Mouse (Mus musculus) neural tube, embryonic 14.5 days (tissue): Measurements from ENCODE around the gene Sema6b. TPM values are rescaled to one million over a fixed set of nuclear protein-coding genes. Genes with fewer than 3 reads are reported as not detected.

ENCODE experiments used
- ATAC-seq: fragments of 200-750 bp; cut with Nextera tagmentation; 2 replicates; pipeline ENCODE4 v1.8.0; 2017; ENCODE audit warnings: low read depth, mild to moderate bottlenecking, moderate TSS enrichment, moderate library complexity
- H3K27ac ChIP-seq: fragments of 300-500 bp; sonication (generic); 2 replicates; pipeline ENCODE4 v1.5.1; 2014; ENCODE audit warnings: low read depth, mild to moderate bottlenecking, control low read depth, low read length, moderate library complexity, mixed read lengths
- H3K27me3 ChIP-seq: fragments of 300-500 bp; sonication (generic); 2 replicates; pipeline ENCODE4 v1.6.1; 2014; ENCODE audit warnings: low read length; ENCODE audit not compliant: control insufficient read depth, insufficient read depth
- H3K36me3 ChIP-seq: fragments of 300-500 bp; sonication (generic); 2 replicates; pipeline ENCODE4 v1.6.1; 2014; ENCODE audit warnings: low read length, mixed read lengths; ENCODE audit not compliant: control insufficient read depth, insufficient read depth
- H3K4me1 ChIP-seq: fragments of 300-500 bp; sonication (generic); 2 replicates; pipeline ENCODE4 v1.6.1; 2014; ENCODE audit warnings: low read length; ENCODE audit not compliant: control insufficient read depth, insufficient read depth
- H3K4me2 ChIP-seq: fragments of 300-500 bp; sonication (generic); 2 replicates; pipeline ENCODE4 v1.6.1; 2014; ENCODE audit warnings: mild to moderate bottlenecking, low read depth, low read length, control low read depth
- H3K4me3 ChIP-seq: fragments of 300-500 bp; sonication (generic); 2 replicates; pipeline ENCODE4 v1.5.1; 2014; ENCODE audit warnings: low read depth, low read length, control low read depth, mixed read lengths
- H3K9ac ChIP-seq: fragments of 300-500 bp; sonication (generic); replicated peaks from 2 replicates; pipeline ENCODE4 v1.6.1; 2014; ENCODE audit warnings: low read depth, mild to moderate bottlenecking, control low read depth, low read length, mixed read lengths
- H3K9me3 ChIP-seq: fragments of 300-500 bp; sonication (generic); 2 replicates; pipeline ENCODE4 v1.6.1; 2016; ENCODE audit warnings: low read length; ENCODE audit not compliant: control insufficient read depth
- WGBS: fragments of 180-500 bp; shearing (Covaris S2); extraction: QIAGEN DNeasy Blood & Tissue Kit; methylation state at CpG from one replicate; pipeline ENCODE4 v1.1.7; 2014; 5-methylcytosine and 5-hydroxymethylcytosine counted together
- polyA plus RNA-seq: library from polyadenylated mRNA; unstranded; fragments of >200 nt; fragmentation: Nextera tagmentation; extraction: Ambion mirVana; gene quantifications from 2 replicates; pipeline ENCODE4 v1.2.1, GENCODE M21; 2014

Gene Sema6b
- polyA plus RNA-seq, 1 experiment from 2014 or later: 13.8 TPM

DNA sequence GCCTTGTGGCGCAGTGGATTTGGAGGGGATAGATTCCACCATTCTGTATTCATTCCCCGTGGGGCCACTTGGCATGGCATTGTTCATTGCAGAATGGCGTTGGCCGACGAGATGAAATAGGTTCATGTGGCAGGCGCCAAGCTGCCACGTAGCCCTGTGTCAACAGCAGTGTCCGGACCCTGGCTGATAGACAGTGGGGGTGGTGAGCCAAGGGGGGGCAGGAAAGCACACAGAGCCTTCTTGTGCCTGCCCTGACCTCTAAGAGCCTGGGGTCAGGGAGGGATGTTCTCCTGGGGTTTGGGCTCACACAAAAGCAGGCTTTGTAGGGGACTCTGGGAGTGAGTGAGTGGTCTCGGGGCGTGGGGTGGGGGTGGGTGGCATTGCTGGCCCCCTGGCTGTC lies 30.5 kb upstream of the Sema6b start:
- Histone ChIP-seq H3K9me3 (no peaks in the 10 kb centered on the region), H3K27me3 (no peaks in the 10 kb centered on the region), H3K9ac (no peak overlapping the region), H3K4me3 (no peak overlapping the region), H3K27ac (no peak overlapping the region; the same call in 1 of the 2 replicates), H3K4me2 (no peak overlapping the region), H3K36me3 (peaks cover 4% of the 10 kb centered on the region; the same call in 1 of the 2 replicates), H3K4me1 (no peaks in the 10 kb centered on the region)
- peak; percentile 29; the same call in 1 of the 2 replicates for ATAC-seq
- WGBS: 13% methylated on average over 10 of the region's 10 CpGs

- H3K27ac ChIP-seq: no peak overlapping the region
- no peak overlapping the region for H3K4me3 ChIP-seq
- no peaks in the 10 kb centered on the region for H3K9me3 ChIP-seq
- no peaks in the 10 kb centered on the region for H3K36me3 ChIP-seq
- no peak overlapping the region for H3K9ac ChIP-seq
- no peaks in the 10 kb centered on the region for H3K4me1 ChIP-seq
- no peaks in the 10 kb centered on the region for H3K27me3 ChIP-seq
- H3K4me2 ChIP-seq: no peak overlapping the region
- ATAC-seq: no peak
- 66% methylated on average over 6 of the region's 6 CpGs for WGBS
Observed at GRCm38 (mm10) chr17:56169830-56170229, 29.7 kb upstream of the Sema6b start.

GRCm38 (mm10) chr17:56165671-56166070 lies 25.5 kb upstream of the Sema6b start:
- Histone ChIP-seq H3K4me3 (no peak overlapping the region), H3K36me3 (no peaks in the 10 kb centered on the region), H3K9ac (no peak overlapping the region), H3K27me3 (no peaks in the 10 kb centered on the region), H3K4me1 (peaks cover 10% of the 10 kb centered on the region), H3K4me2 (no peak overlapping the region), H3K27ac (0 out of 2 replicates have a peak overlapping the region, but pooled peaks have one; percentile 10), H3K9me3 (no peaks in the 10 kb centered on the region)
- WGBS: 18% methylated on average over 11 of the region's 11 CpGs
- ATAC-seq: no peak

DNA sequence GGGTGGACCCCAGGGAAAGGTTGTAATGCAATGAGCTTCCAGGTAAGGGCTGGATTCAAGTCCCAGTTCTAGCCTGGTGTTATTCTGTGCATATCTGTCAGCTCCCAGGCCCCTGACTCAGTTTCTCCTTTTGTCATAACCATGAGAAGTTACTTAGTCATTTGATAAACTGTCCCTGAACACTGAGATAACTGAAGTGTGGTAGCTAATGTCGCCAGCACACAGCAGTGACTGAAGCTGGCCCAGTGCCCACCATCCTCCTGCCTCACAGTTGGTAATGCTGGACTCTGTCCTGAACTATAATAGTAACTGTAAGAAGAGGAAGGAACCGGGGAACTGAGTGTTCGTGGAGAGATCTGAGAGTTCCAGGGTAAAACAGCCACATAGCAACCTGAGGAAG lies 24.4 kb upstream of the Sema6b start:
- no peak overlapping the region for H3K4me2 ChIP-seq
- no peak for ATAC-seq
- 81% methylated on average over 3 of the region's 3 CpGs for WGBS

DNA sequence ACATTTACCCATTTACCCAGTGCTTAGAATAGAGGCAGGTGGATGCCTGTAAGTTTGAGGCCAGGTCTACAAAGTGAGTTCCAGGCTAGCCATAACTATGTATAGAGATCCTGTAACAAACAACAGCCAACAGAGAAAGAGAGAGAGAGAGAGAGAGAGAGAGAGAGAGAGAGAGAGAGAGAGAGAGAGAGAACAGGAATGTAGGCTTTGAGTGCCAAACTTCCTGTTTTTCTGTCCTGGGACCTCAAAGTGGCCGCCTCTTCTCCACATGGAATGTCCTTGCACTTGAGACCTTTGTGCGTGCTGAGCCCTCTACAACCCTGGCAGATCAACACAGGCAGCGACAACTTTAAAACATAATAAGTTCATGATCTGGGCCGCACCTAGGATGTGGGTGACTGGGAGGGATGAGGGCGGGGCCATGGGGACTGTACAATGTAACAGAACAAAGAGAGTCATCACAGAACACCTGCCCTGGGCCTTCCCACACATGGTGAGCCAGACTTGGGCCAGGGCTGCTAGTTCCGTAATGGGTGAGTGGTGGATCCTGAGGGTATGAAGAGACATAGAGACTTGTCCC lies 23.5 kb upstream of the Sema6b start:
- no peak overlapping the region for H3K4me2 ChIP-seq
- H3K27me3 ChIP-seq: no peaks in the 10 kb centered on the region
- no peaks in the 10 kb centered on the region for H3K9me3 ChIP-seq
- no peak overlapping the region for H3K9ac ChIP-seq
- H3K27ac ChIP-seq: no peak overlapping the region
- H3K4me3 ChIP-seq: no peak overlapping the region
- ATAC-seq: no peak
- no peaks in the 10 kb centered on the region for H3K36me3 ChIP-seq
- H3K4me1 ChIP-seq: peaks cover 10% of the 10 kb centered on the region
- 83% methylated on average over 6 of the region's 6 CpGs for WGBS

More for the DNA sequence above, 24.4 kb upstream of the Sema6b start:
- Histone ChIP-seq H3K36me3 (no peaks in the 10 kb centered on the region), H3K27me3 (no peaks in the 10 kb centered on the region), H3K9ac (no peak overlapping the region), H3K4me3 (no peak overlapping the region), H3K27ac (no peak overlapping the region), H3K9me3 (no peaks in the 10 kb centered on the region), H3K4me1 (peaks cover 10% of the 10 kb centered on the region)

- Histone ChIP-seq H3K27me3 (peaks cover 3% of the 10 kb centered on the region; the same call in 1 of the 2 replicates), H3K27ac (0 out of 2 replicates have a peak within 1 kb of the TSS, but pooled peaks have one; percentile 39), H3K4me2 (peak within 1 kb of the TSS; percentile 68), H3K36me3 (no peaks in the 10 kb centered on the region), H3K9ac (peak within 1 kb of the TSS; percentile 56), H3K4me1 (peaks cover 10% of the 10 kb centered on the region), H3K4me3 (peak within 1 kb of the TSS; percentile 40), H3K9me3 (no peaks in the 10 kb centered on the region)
- peak; percentile 97 for ATAC-seq
- 1% methylated on average over 30 of the region's 30 CpGs for WGBS
Observed at GRCm38 (mm10) chr17:56162231-56162774, 22.2 kb upstream of the Sema6b start, which contains the start of gene Tnfaip8l1. Gene Tnfaip8l1 (plus strand): TSS chr17:56162477.

DNA sequence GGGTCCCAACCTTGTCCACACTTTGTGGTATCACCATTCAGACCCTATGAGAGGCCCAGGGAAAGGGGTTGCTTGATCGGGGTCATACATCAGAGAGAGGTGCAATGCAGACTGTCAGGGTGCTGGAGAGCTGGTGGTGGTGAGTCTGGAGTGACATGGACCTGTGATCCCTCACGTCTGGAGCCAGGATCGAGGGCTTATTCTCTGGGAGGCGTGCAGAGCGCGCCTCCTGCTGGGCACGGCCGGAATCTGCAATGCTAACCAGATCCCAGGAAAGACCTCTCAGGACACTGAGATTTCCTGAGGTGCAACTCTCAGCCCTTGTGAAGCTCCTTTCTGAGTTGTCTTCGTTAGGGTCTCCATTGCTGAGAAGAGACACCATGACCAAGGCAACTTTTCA lies 19.6 kb upstream of the Sema6b start:
- H3K9ac ChIP-seq: no peak overlapping the region
- no peak for ATAC-seq
- H3K4me2 ChIP-seq: no peak overlapping the region
- peaks cover 10% of the 10 kb centered on the region for H3K4me1 ChIP-seq
- peaks cover 3% of the 10 kb centered on the region; the same call in 1 of the 2 replicates for H3K27me3 ChIP-seq
- H3K9me3 ChIP-seq: no peaks in the 10 kb centered on the region
- no peak overlapping the region for H3K4me3 ChIP-seq
- WGBS: 4% methylated on average over 9 of the region's 9 CpGs
- H3K27ac ChIP-seq: no peak overlapping the region
- no peaks in the 10 kb centered on the region for H3K36me3 ChIP-seq

DNA sequence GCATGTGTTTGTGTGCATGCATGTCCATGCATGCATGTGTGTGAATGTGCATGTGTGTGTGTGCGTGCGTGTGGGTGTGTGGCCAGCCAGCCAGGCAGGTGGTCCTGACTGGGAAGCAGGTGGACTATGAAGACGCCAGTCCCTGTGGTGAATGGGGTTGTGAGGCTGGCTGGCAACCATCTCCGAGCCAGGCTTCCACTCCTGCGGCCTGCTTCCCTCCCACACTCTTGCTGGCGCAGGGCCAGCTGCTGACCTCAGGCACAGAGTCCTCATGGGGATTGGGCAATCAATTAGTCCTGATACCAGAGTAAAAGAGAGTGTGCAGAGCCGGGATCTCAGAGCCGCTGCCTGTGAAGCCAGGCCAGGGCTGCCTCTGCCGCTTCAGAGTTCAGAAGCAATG lies 13.5 kb upstream of the Sema6b start:
- 14% methylated on average over 9 of the region's 9 CpGs for WGBS
- Histone ChIP-seq H3K9ac (no peak overlapping the region), H3K4me1 (0 out of 2 replicates have a peak, but pooled peaks cover 6% of the 10 kb centered on the region), H3K27me3 (peaks cover 12% of the 10 kb centered on the region; the same call in 1 of the 2 replicates), H3K9me3 (no peaks in the 10 kb centered on the region), H3K4me2 (no peak overlapping the region), H3K36me3 (no peaks in the 10 kb centered on the region), H3K4me3 (no peak overlapping the region), H3K27ac (no peak overlapping the region; the same call in 1 of the 2 replicates)
- ATAC-seq: peak; percentile 64; the same call in 1 of the 2 replicates

- Histone ChIP-seq H3K4me2 (no peak overlapping the region), H3K4me3 (no peak overlapping the region), H3K27ac (no peak overlapping the region), H3K9ac (no peak overlapping the region), H3K27me3 (peaks cover 10% of the 10 kb centered on the region; the same call in 1 of the 2 replicates), H3K4me1 (0 out of 2 replicates have a peak, but pooled peaks cover 6% of the 10 kb centered on the region), H3K9me3 (no peaks in the 10 kb centered on the region), H3K36me3 (no peaks in the 10 kb centered on the region)
- ATAC-seq: no peak
- 37% methylated on average over 2 of the region's 2 CpGs for WGBS
Observed at GRCm38 (mm10) chr17:56149897-56150296, 9.8 kb upstream of the Sema6b start.
